Mouse (Mus musculus) intestine, postnatal 0 days (tissue): ENCODE data around the gene Rpap1. TPM values are rescaled to one million over a fixed set of nuclear protein-coding genes. Genes with fewer than 3 reads are reported as not detected.

Experiments
- ATAC-seq: fragments of 200-750 bp; cut with Nextera tagmentation; 2 replicates; pipeline ENCODE4 v1.8.0; 2017; ENCODE audit warnings: mild to moderate bottlenecking, moderate TSS enrichment, moderate library complexity
- H3K27ac ChIP-seq: fragments of 300-500 bp; sonication (generic); 2 replicates; pipeline ENCODE4 v1.5.1; 2014; ENCODE audit warnings: mild to moderate bottlenecking, low read depth, low read length, moderate library complexity
- H3K27me3 ChIP-seq: fragments of 300-500 bp; sonication (generic); replicated peaks from 2 replicates; pipeline ENCODE4 v1.6.1; 2014; ENCODE audit warnings: low read length, mixed read lengths; ENCODE audit not compliant: control insufficient read depth, insufficient read depth
- H3K36me3 ChIP-seq: fragments of 300-500 bp; sonication (generic); 2 replicates; pipeline ENCODE4 v1.6.1; 2014; ENCODE audit warnings: mild to moderate bottlenecking, moderate library complexity; ENCODE audit not compliant: control insufficient read depth, insufficient read depth
- H3K4me1 ChIP-seq: fragments of 300-500 bp; sonication (generic); replicated peaks from 2 replicates; pipeline ENCODE4 v1.6.1; 2014; ENCODE audit warnings: antibody characterized with exemption, low read length, mixed read lengths; ENCODE audit not compliant: control insufficient read depth, insufficient read depth
- H3K4me2 ChIP-seq: fragments of 300-500 bp; sonication (generic); replicated peaks from 2 replicates; pipeline ENCODE4 v1.6.1; 2014; ENCODE audit warnings: low read depth, mild to moderate bottlenecking, moderate library complexity
- H3K4me3 ChIP-seq: fragments of 300-500 bp; sonication (generic); 2 replicates; pipeline ENCODE4 v1.5.1; 2014; ENCODE audit warnings: low read depth, low read length
- H3K9ac ChIP-seq: fragments of 300-500 bp; sonication (generic); 2 replicates; pipeline ENCODE4 v1.6.1; 2014; ENCODE audit warnings: mild to moderate bottlenecking, low read depth, low read length
- H3K9me3 ChIP-seq: fragments of 300-500 bp; sonication (generic); 2 replicates; pipeline ENCODE4 v1.6.1; 2016; ENCODE audit warnings: mixed run types; ENCODE audit not compliant: control insufficient read depth
- CTCF ChIP-seq: sonication (generic); IDR thresholded peaks from 2 replicates; pipeline ENCODE4 v1.5.1; 2016; ENCODE audit warnings: low read depth, mild to moderate bottlenecking, control low read depth, antibody characterized with exemption, moderate library complexity
- WGBS: fragments of 180-500 bp; shearing (Covaris S2); extraction: QIAGEN DNeasy Blood & Tissue Kit; methylation state at CpG from one replicate; pipeline ENCODE4 v1.1.7; 2014; 5-methylcytosine and 5-hydroxymethylcytosine counted together
- polyA plus RNA-seq: library from polyadenylated mRNA; unstranded; fragments of >200 nt; fragmentation: Nextera tagmentation; extraction: Ambion mirVana; gene quantifications from 2 replicates; pipeline ENCODE4 v1.2.1, GENCODE M21; 2015

Gene Rpap1
- polyA plus RNA-seq, 1 experiment from 2014 or later: 8.2 TPM

- peaks cover 3% of the 10 kb centered on the region; the same call in 1 of the 2 replicates for H3K4me1 ChIP-seq
- peaks cover 25% of the 10 kb centered on the region for H3K27me3 ChIP-seq
- no peak overlapping the region for H3K27ac ChIP-seq
- peak; percentile 39 for ATAC-seq
- H3K4me2 ChIP-seq: peak overlapping the region; percentile 100
- 0 out of 2 replicates have a peak, but pooled peaks cover under 1% of the 10 kb centered on the region for H3K36me3 ChIP-seq
- no peaks in the 10 kb centered on the region for H3K9me3 ChIP-seq
- peak overlapping the region; percentile 77 for H3K4me3 ChIP-seq
- under 1% methylated on average over 58 of the region's 77 CpGs for WGBS
- peak overlapping the region; percentile 43 for H3K9ac ChIP-seq
- TF ChIP-seq CTCF: no peak
These were observed 29.1 kb downstream of the Rpap1 start for GRCm38 (mm10) chr2:119758101-119758843.

GRCm38 (mm10) chr2:119757601-119758100 is 29.7 kb downstream of the Rpap1 start:
- Histone ChIP-seq H3K36me3 (no peaks in the 10 kb centered on the region), H3K9me3 (no peaks in the 10 kb centered on the region), H3K4me3 (peak overlapping the region; percentile 77), H3K9ac (peak overlapping the region; percentile 43), H3K4me1 (peaks cover 3% of the 10 kb centered on the region; the same call in 1 of the 2 replicates), H3K4me2 (peak overlapping the region; percentile 100), H3K27ac (no peak overlapping the region), H3K27me3 (peaks cover 25% of the 10 kb centered on the region)
- no peak for TF ChIP-seq CTCF
- peak; percentile 34; the same call in 1 of the 2 replicates for ATAC-seq
- 5% methylated on average over 29 of the region's 31 CpGs for WGBS

- H3K27me3 ChIP-seq: no peaks in the 10 kb centered on the region
- no peak overlapping the region for H3K4me3 ChIP-seq
- H3K36me3 ChIP-seq: no peaks in the 10 kb centered on the region
- WGBS: 80% methylated on average over 13 of the region's 13 CpGs
- no peak overlapping the region for H3K4me2 ChIP-seq
- H3K9me3 ChIP-seq: no peaks in the 10 kb centered on the region
- no peak for TF ChIP-seq CTCF
- peaks cover 7% of the 10 kb centered on the region; the same call in 1 of the 2 replicates for H3K4me1 ChIP-seq
- no peak overlapping the region for H3K27ac ChIP-seq
- ATAC-seq: no peak
- no peak overlapping the region for H3K9ac ChIP-seq
These were observed 38.1 kb downstream of the Rpap1 start for GRCm38 (mm10) chr2:119749260-119749659.

GRCm38 (mm10) chr2:119747554-119747953 is 39.8 kb downstream of the Rpap1 start:
- WGBS: 81% methylated on average over 7 of the region's 7 CpGs
- TF ChIP-seq CTCF: no peak
- Histone ChIP-seq H3K9ac (no peak overlapping the region), H3K4me1 (peaks cover 7% of the 10 kb centered on the region; the same call in 1 of the 2 replicates), H3K4me2 (no peak overlapping the region), H3K9me3 (no peaks in the 10 kb centered on the region), H3K36me3 (no peaks in the 10 kb centered on the region), H3K27me3 (no peaks in the 10 kb centered on the region), H3K4me3 (no peak overlapping the region), H3K27ac (no peak overlapping the region)
- no peak for ATAC-seq

- Histone ChIP-seq H3K36me3 (no peaks in the 10 kb centered on the region), H3K9ac (peak overlapping the region; percentile 48; the same call in 1 of the 2 replicates), H3K4me3 (peak overlapping the region; percentile 64), H3K4me1 (peaks cover 7% of the 10 kb centered on the region; the same call in 1 of the 2 replicates), H3K9me3 (no peaks in the 10 kb centered on the region), H3K4me2 (peak overlapping the region; percentile 100), H3K27ac (peak overlapping the region; percentile 97), H3K27me3 (no peaks in the 10 kb centered on the region)
- no peak for ATAC-seq
- 6% methylated on average over 1 of the region's 1 CpGs for WGBS
- TF ChIP-seq CTCF: peak; percentile 70
These were observed 42.1 kb downstream of the Rpap1 start for GRCm38 (mm10) chr2:119745281-119745680.
